Mouse (Mus musculus) gastrocnemius, postnatal 4 days (tissue): Measurements from ENCODE around the gene Smim10l2a. TPM values are rescaled to one million over a fixed set of nuclear protein-coding genes. Genes with fewer than 3 reads are reported as not detected.
A peak's percentile ranks its signal among the peaks of the same experiment; 100 is the strongest.
"Not testable (repeated sequence)": the region's sequence is repeated elsewhere in the genome, so short reads cannot be mapped to it uniquely, and the experiment has no call there.

ENCODE experiments used
- DNase-seq, 2 experiments: peaks; one replicate each; pipeline ENCODE4 v3.0.0; 2021 to 2022; ENCODE audit warnings: low spot score in 2 of 2, mixed read lengths in 2 of 2
- long read RNA-seq, 2 experiments: library from polyadenylated mRNA; stranded (forward); transcript quantifications; one replicate each; pipeline ENCODE4 v2.0.0; 2021
- total RNA-seq, 2 experiments: library from RNA; stranded (reverse); gene quantifications; 2 replicates each; pipeline ENCODE4 v1.2.3; 2021

The Smim10l2a gene
- total RNA-seq, result under 1 TPM; 0.39 to 0.60 TPM
- long read RNA-seq, experiment 1, partial matches to known transcripts, result 0 of 1 reads
- long read RNA-seq, experiment 1, other reads (novel, unspliced or antisense), result 0 of 1 reads
- long read RNA-seq, experiment 2, partial matches to known transcripts, result 0 of 1 reads
- long read RNA-seq, experiment 2, other reads (novel, unspliced or antisense), result 0 of 1 reads

DNA sequence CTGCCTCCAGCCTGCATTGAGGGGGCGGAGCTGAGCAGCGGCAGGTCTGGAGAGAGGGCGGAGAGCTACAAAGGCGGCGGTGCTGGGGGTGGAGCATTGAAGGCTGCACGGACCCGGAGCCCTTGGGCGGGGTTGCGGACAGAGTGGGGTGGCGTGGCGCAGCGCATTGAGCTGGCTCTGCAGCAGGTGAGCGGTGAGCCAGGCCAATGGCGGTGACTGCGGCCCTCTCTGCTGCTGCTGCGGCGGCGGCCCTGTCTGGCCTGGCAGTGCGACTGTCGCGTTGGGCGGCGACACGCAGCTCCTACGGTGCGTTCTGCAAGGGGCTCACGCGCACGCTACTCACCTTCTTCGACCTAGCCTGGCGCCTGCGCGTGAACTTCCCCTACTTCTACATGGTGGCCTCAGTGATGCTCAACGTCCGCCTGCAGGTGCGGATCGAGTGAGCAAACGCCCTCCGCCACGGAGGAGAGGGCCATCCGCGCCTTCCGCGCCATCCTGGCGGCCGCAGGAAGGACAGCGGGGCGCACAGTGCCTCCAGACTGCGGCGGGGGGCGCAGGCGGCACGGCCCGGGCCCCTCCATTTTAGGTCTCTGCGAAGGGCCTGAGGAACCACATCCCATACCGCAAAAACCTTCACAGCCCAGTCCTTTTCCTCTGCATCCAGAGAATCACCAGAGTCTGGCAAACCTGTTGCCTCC is at the start of gene Smim10l2a:
Gene Smim10l2a (plus strand): TSS at position 156 of the 698 bp plus-strand sequence.
- not testable (repeated sequence) for DNase-seq

GRCm38 (mm10) chrX:56332046-56332445 is 42.3 kb upstream of the Smim10l2a start:
- DNase-seq, result no peak

DNA sequence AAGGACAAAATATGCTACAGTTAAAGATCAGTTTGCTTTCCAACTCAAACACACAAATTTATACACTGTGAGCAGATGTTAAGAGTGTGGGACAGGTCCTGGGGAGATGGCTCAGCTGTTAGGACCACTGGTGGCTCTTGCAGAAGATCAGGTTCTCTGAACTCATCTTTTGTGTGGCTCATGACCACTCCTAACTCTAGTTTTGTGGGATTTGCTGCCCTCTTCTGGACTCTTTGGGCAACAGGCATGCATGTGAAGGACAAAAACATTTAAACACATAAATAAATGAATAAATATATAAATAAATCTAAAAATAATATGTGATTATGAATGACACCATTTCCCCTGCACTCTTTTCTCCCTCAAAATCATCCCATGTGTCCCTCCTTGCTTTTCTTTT is 34.1 kb upstream of the Smim10l2a start:
- DNase-seq, result no peak

DNA sequence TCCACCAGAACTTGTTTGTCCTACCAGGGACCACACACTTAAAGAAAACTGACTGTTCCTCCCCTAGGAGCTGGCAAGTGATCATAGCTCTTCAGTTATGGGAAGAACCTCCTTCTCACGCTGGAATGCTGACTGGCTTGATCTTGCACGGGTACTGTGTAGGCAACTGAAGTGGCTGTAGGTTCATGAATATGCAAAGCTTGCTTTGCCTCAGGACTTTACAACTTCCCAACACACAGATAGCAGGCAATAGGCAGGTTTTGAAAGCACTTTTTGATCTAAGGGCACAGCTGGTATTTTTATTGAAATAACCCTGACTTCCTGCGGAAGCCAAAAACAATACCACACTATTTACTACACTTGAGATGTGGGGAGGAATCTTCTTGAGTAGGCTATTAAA is 31.5 kb upstream of the Smim10l2a start:
- no peak for DNase-seq

GRCm38 (mm10) chrX:56346176-56346931 is 28.0 kb upstream of the Smim10l2a start, which contains the start of gene Zfp449:
TSS of gene Zfp449 (plus strand) at chrX:56346400.
- DNase-seq, result peak; percentile 65 to 80

GRCm38 (mm10) chrX:56346932-56347253 is 27.5 kb upstream of the Smim10l2a start:
- peak in 1 of 2 experiments; percentile 59 for DNase-seq

DNA sequence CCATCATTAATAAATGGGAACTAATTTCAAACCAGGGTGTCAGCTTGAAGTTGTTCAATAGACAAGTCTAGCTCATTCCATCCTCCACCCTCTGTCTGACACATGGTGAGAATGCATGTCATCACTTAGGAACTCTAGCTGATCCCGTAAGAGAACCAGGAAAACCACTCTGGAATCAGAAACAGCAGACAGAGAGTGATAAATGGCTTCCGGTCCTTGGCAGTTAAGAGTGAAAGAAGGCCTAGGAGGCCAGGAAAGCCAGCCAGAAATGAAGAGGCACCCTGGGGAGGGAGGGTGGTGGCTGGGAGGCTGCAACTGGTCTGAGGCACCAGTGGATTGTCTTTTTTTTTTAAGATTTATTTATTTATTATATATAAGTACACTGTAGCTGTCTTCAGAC is 6.5 kb downstream of the Smim10l2a start:
- DNase-seq, result no peak

DNA sequence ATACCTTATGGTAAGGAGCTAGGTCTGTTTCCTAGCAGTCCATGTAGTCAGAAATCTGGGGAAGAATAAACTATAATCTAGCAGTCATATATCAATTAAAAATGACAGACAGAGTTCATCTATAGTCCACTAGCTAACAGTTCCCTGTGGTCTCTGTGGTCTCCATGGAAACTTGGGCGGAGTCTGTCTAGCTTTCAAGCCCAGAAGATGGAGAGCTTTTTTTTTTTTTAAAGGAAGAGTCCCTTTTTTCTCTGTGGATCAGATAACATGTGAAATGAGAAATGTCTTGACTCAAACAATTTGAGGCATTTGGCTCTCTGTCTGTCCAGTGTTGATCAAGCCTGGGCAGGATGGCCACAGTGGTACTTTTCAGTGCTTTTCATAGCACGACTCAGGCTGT is 9.8 kb downstream of the Smim10l2a start:
- no peak for DNase-seq

- DNase-seq, result no peak
Measured at GRCm38 (mm10) chrX:56404646-56405045, 30.3 kb downstream of the Smim10l2a start.

DNA sequence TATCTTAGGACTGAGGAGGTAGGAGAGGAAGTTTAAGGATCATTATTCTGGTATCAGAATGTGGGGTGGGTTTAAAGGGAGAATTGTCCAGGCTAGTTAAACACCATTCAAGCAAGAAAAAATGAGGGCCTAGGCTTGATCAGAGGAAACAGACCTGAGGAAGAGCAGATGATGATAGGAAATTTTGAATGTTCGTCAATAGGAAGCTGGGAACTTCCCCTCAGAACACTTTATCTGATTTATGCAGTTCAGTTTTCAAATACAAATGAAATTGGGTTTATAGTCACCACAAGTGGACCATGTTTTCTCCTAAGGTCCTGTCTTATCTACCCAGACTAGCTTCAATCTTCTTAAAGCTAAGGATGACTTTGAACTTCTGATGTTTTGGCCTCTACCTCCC is 31.1 kb downstream of the Smim10l2a start:
- DNase-seq, result no peak

DNA sequence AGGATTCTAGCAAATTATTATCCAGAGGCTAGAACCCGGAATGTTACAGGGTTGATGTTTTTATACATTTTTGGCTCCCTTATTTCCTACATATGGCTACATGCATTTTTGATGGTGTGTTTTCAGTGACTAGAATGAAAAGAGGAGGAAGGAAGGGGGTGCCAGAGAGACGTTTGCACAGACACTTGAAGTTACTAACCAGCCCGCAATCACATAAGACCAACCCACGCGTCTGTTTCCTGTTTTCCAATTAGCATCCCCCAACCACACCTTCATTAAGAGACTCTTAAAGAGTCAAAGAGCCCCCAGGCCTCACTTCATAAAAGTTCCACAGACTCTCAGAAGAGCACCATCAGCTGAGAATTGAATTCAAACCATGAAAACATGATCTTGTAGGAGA is 31.7 kb downstream of the Smim10l2a start:
- DNase-seq, result no peak

- DNase-seq, result no peak
Measured at GRCm38 (mm10) chrX:56416277-56416676, 41.9 kb downstream of the Smim10l2a start.

DNA sequence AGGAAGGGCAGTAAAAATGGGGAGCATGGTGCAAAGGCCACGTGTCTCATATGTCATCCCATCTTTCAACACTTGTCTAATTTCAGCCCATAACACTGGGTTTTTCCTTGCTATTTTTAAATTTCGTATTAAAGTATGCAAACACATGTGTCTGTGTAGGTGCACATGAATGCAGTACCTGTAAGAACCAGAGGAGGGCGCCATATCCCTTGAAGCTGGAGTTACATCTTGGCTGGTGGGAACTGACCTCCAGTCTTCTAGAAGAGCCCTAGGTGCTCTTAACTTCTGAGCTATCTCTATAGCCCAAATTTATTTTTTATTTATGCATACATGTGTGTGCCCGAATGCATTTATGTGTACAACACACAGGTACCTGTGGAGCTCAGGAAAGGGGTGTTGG is 43.2 kb downstream of the Smim10l2a start:
- DNase-seq, result no peak

Other genes with a start within 250 kb of the Smim10l2a start
- under 1 TPM in 1 of 2 experiments, not detected in 1; 0.49 TPM for gene 3830403N18Rik, start 238.0 kb upstream of the Smim10l2a start, total RNA-seq
- gene Gm773, start 161.7 kb upstream of the Smim10l2a start, total RNA-seq, result not detected
- 10 to 100 TPM in 1 of 2 experiments, 1 to 10 TPM in 1; 9.3 to 10.5 TPM for gene Zfp449, start 28.2 kb upstream of the Smim10l2a start, total RNA-seq
- gene Gm2174, start 73.4 kb downstream of the Smim10l2a start, total RNA-seq, result 1 to 10 TPM in 1 of 2 experiments, under 1 TPM in 1; 0.80 to 2.1 TPM
- 10 to 100 TPM; 21.7 to 28.4 TPM for gene Ints6l, start 80.3 kb downstream of the Smim10l2a start, total RNA-seq
- not detected for gene Gm10477, start 150.2 kb downstream of the Smim10l2a start, total RNA-seq
- not detected for gene Gm648, start 175.0 kb downstream of the Smim10l2a start, total RNA-seq
- gene Mmgt1, start 223.5 kb downstream of the Smim10l2a start, total RNA-seq, result 10 to 100 TPM; 15.5 to 16.4 TPM
- 10 to 100 TPM; 17.5 to 18.8 TPM for gene Slc9a6, start 235.2 kb downstream of the Smim10l2a start, total RNA-seq